Mouse (Mus musculus) heart, embryonic 14.5 days (tissue): ENCODE measurements around the gene Myh2. TPM values are rescaled to one million over a fixed set of nuclear protein-coding genes. Genes with fewer than 3 reads are reported as not detected.

Source experiments
- ATAC-seq: fragments of 200-750 bp; cut with Nextera tagmentation; 2 replicates; pipeline ENCODE4 v1.8.0; 2017; ENCODE audit warnings: low read depth, moderate TSS enrichment; ENCODE audit not compliant: insufficient number of reproducible peaks, insufficient read depth, low FRiP score
- H3K27ac ChIP-seq, 2 experiments: fragments of 200-500 bp in 1 of 2; fragments of 300-500 bp in 1 of 2; sonication (generic) in 1 of 2; replicated peaks in 1 of 2; 2 replicates each; pipeline ENCODE4 v1.5.1; 2012 to 2014; ENCODE audit warnings: low read depth in 2 of 2, low read length in 2 of 2, control low read depth in 1 of 2, mild to moderate bottlenecking in 1 of 2, mixed read lengths in 1 of 2; ENCODE audit not compliant: control insufficient read depth in 1 of 2, insufficient read depth in 1 of 2
- H3K27me3 ChIP-seq: fragments of 300-500 bp; sonication (generic); 2 replicates; pipeline ENCODE4 v1.6.1; 2014; ENCODE audit warnings: mild to moderate bottlenecking, low read length, control low read depth; ENCODE audit not compliant: control insufficient read depth, insufficient read depth
- H3K36me3 ChIP-seq: fragments of 300-500 bp; sonication (generic); 2 replicates; pipeline ENCODE4 v1.6.1; 2014; ENCODE audit warnings: mild to moderate bottlenecking, control low read depth, low read length, mixed read lengths; ENCODE audit not compliant: control insufficient read depth, insufficient read depth
- H3K4me1 ChIP-seq, 2 experiments: fragments of 200-500 bp in 1 of 2; fragments of 300-500 bp in 1 of 2; sonication (generic) in 1 of 2; 2 replicates each; pipeline ENCODE4 v1.6.1; 2012 to 2014; ENCODE audit warnings: low read length in 2 of 2, control low read depth in 1 of 2, mixed read lengths in 1 of 2; ENCODE audit not compliant: control insufficient read depth in 2 of 2, insufficient read depth in 2 of 2
- H3K4me2 ChIP-seq: fragments of 300-500 bp; sonication (generic); 2 replicates; pipeline ENCODE4 v1.6.1; 2014; ENCODE audit warnings: mild to moderate bottlenecking, low read length
- H3K4me3 ChIP-seq, 2 experiments: fragments of 200-500 bp in 1 of 2; fragments of 300-500 bp in 1 of 2; sonication (generic) in 1 of 2; 2 replicates each; pipeline ENCODE4 v1.5.1; 2012 to 2014; ENCODE audit warnings: low read length in 2 of 2, mild to moderate bottlenecking in 2 of 2, control low read depth in 1 of 2, low read depth in 1 of 2, moderate library complexity in 1 of 2; ENCODE audit not compliant: control insufficient read depth in 1 of 2, insufficient read depth in 1 of 2
- H3K9ac ChIP-seq: fragments of 300-500 bp; sonication (generic); 2 replicates; pipeline ENCODE4 v1.6.1; 2014; ENCODE audit warnings: mild to moderate bottlenecking, low read length
- H3K9me3 ChIP-seq: fragments of 300-500 bp; sonication (generic); 2 replicates; pipeline ENCODE4 v1.6.1; 2016; ENCODE audit warnings: low read length, control low read depth; ENCODE audit not compliant: control insufficient read depth
- WGBS: fragments of 180-500 bp; shearing (Covaris S2); extraction: QIAGEN DNeasy Blood & Tissue Kit; methylation state at CpG from one replicate; pipeline ENCODE4 v1.1.7; 2014; 5-methylcytosine and 5-hydroxymethylcytosine counted together
- polyA plus RNA-seq: library from polyadenylated mRNA; unstranded; fragments of >200 nt; fragmentation: Nextera tagmentation; extraction: Ambion mirVana; gene quantifications from 2 replicates; pipeline ENCODE4 v1.2.1, GENCODE M21; 2014

Gene Myh2
- polyA plus RNA-seq, 1 experiment from 2014 or later, result not detected

- Histone ChIP-seq H3K27me3 (no peaks in the 10 kb centered on the region), H3K4me2 (no peak overlapping the region), H3K36me3 (no peaks in the 10 kb centered on the region), H3K4me3 (no peak overlapping the region), H3K4me1 (no peaks in the 10 kb centered on the region), H3K27ac (no peak overlapping the region), H3K9me3 (no peaks in the 10 kb centered on the region), H3K9ac (no peak overlapping the region)
- no peak for ATAC-seq
- 89% methylated on average over 2 of the region's 2 CpGs for whole genome bisulfite sequencing
Observed at GRCm38 (mm10) chr11:67155650-67156049, 15.2 kb upstream of the Myh2 start.

- H3K27me3 ChIP-seq, result no peaks in the 10 kb centered on the region
- H3K4me2 ChIP-seq, result no peak overlapping the region
- no peak for ATAC-seq
- H3K9me3 ChIP-seq, result no peaks in the 10 kb centered on the region
- 76% methylated on average over 3 of the region's 3 CpGs for WGBS
- H3K27ac ChIP-seq, result no peak overlapping the region
- H3K4me3 ChIP-seq, result no peak overlapping the region
- no peaks in the 10 kb centered on the region for H3K4me1 ChIP-seq
- H3K9ac ChIP-seq, result no peak overlapping the region
- H3K36me3 ChIP-seq, result no peaks in the 10 kb centered on the region
Observed at GRCm38 (mm10) chr11:67160131-67160530, 10.7 kb upstream of the Myh2 start.

- H3K36me3 ChIP-seq, result no peaks in the 10 kb centered on the region
- H3K27me3 ChIP-seq, result no peaks in the 10 kb centered on the region
- H3K4me3 ChIP-seq, result no peak overlapping the region
- no peaks in the 10 kb centered on the region for H3K9me3 ChIP-seq
- H3K4me2 ChIP-seq, result no peak overlapping the region
- no peak overlapping the region for H3K9ac ChIP-seq
- no peaks in the 10 kb centered on the region for H3K4me1 ChIP-seq
- no peak for ATAC-seq
- no peak overlapping the region for H3K27ac ChIP-seq
- WGBS, result 63% methylated on average over 4 of the region's 4 CpGs
Observed at GRCm38 (mm10) chr11:67163701-67164100, 7.1 kb upstream of the Myh2 start.

- Histone ChIP-seq H3K27me3 (no peaks in the 10 kb centered on the region), H3K36me3 (no peaks in the 10 kb centered on the region), H3K9ac (no peak overlapping the region), H3K9me3 (no peaks in the 10 kb centered on the region), H3K4me1 (peaks cover 0 to 2% of the 10 kb centered on the region in 2 experiments; a peak in 1 of 4 replicates), H3K4me3 (no peak overlapping the region), H3K4me2 (no peak overlapping the region), H3K27ac (no peak overlapping the region)
- no peak for ATAC-seq
- WGBS, result 54% methylated on average over 5 of the region's 5 CpGs
Observed at GRCm38 (mm10) chr11:67164851-67165250, 6.0 kb upstream of the Myh2 start.

- Histone ChIP-seq H3K27me3 (no peaks in the 10 kb centered on the region), H3K9me3 (no peaks in the 10 kb centered on the region), H3K27ac (no peak overlapping the region), H3K9ac (no peak overlapping the region), H3K4me3 (no peak overlapping the region), H3K36me3 (no peaks in the 10 kb centered on the region), H3K4me1 (peaks cover 0 to 2% of the 10 kb centered on the region in 2 experiments; a peak in 1 of 4 replicates), H3K4me2 (no peak overlapping the region)
- 53% methylated on average over 5 of the region's 5 CpGs for WGBS
- ATAC-seq, result no peak
Observed at GRCm38 (mm10) chr11:67169301-67169700, 1.5 kb upstream of the Myh2 start.

GRCm38 (mm10) chr11:67172439-67172838 is 1.6 kb downstream of the Myh2 start:
- H3K27ac ChIP-seq, result no peak overlapping the region
- WGBS, result 76% methylated on average over 2 of the region's 2 CpGs

GRCm38 (mm10) chr11:67176376-67176775 is 5.5 kb downstream of the Myh2 start:
- Histone ChIP-seq H3K4me1 (no peaks in the 10 kb centered on the region), H3K4me3 (no peak overlapping the region), H3K27ac (no peak overlapping the region), H3K9me3 (no peaks in the 10 kb centered on the region), H3K36me3 (no peaks in the 10 kb centered on the region), H3K27me3 (no peaks in the 10 kb centered on the region), H3K9ac (no peak overlapping the region), H3K4me2 (no peak overlapping the region)
- WGBS, result 55% methylated on average over 5 of the region's 5 CpGs
- no peak for ATAC-seq

More at GRCm38 (mm10) chr11:67172439-67172838, 1.6 kb downstream of the Myh2 start:
- Histone ChIP-seq H3K4me1 (peaks cover 0 to 2% of the 10 kb centered on the region in 2 experiments; a peak in 1 of 4 replicates), H3K4me2 (no peak overlapping the region), H3K4me3 (no peak overlapping the region), H3K36me3 (no peaks in the 10 kb centered on the region), H3K27me3 (no peaks in the 10 kb centered on the region), H3K9me3 (no peaks in the 10 kb centered on the region), H3K9ac (no peak overlapping the region)
- ATAC-seq, result no peak

- WGBS, result 68% methylated on average over 10 of the region's 10 CpGs
- Histone ChIP-seq H3K9ac (no peak overlapping the region), H3K27me3 (no peaks in the 10 kb centered on the region), H3K9me3 (no peaks in the 10 kb centered on the region), H3K4me2 (no peak overlapping the region), H3K36me3 (no peaks in the 10 kb centered on the region), H3K4me1 (no peaks in the 10 kb centered on the region), H3K4me3 (no peak overlapping the region), H3K27ac (no peak overlapping the region)
- ATAC-seq, result no peak
Observed at GRCm38 (mm10) chr11:67190316-67190715, 19.5 kb downstream of the Myh2 start.
